12 mouse cellular contexts compared by ENCODE assay signal in genomic region chr12:31380878-31381277, GRCm38 (mm10). TPM values are rescaled to one million over a fixed set of nuclear protein-coding genes. Genes with fewer than 3 reads are reported as not detected.
DNase-seq lines count a peak whose midpoint lies in the region; ATAC-seq and TF ChIP-seq lines count a peak whose summit lies in the region.
"Had no signal": no experiment of that assay in that cellular context is flagged by ENCODE, and none has a peak within 500 bp of the region (broad histone marks: within the 10 kb centered on the region; RNA-seq: fewer than 3 reads in every experiment).

No protein-coding gene starts in this region.

- TF ChIP-seq EP300 in stomach, postnatal 0 days (optimal IDR thresholded peaks at IDR 0.05): no peak

- intact Hi-C loops in heart, postnatal 36 days (cut with DNase I): no loop called here
- intact Hi-C loops in left cerebral cortex, postnatal 10 days (cut with DNase I): no loop called here

- ATAC-seq in heart, embryonic 13.5 days (ENCODE audit: extremely low read depth, insufficient number of reproducible peaks, low FRiP score, low TSS enrichment): no peak; the same call in 1 of the 2 replicates
- peak; percentile 29; the same call in 1 of the 2 replicates for ATAC-seq in stomach, postnatal 0 days (ENCODE audit: low FRiP score, low TSS enrichment)

- DNase-seq in heart, postnatal 36 days: no peak
- DNase-seq in left cerebral cortex, postnatal 10 days (ENCODE audit: extremely low spot score in 1 of 2, low spot score in 2 of 2): peak; percentile 8 to 45
- DNase-seq in left cerebral cortex, adult 18-20 months (ENCODE audit: low spot score in 2 of 2): no peak
- DNase-seq in testis, postnatal 10 days (ENCODE audit: low spot score): peak; percentile 49
- no peak for DNase-seq in testis, postnatal 14 days (ENCODE audit: low spot score)
- peak; percentile 41 for DNase-seq in stomach, postnatal 0 days (ENCODE audit: low spot score)
- DNase-seq in left cerebral cortex, adult 11 months (ENCODE audit: low spot score): no peak
- DNase-seq: cerebellum, adult 9-11 months had no signal

- H3K9ac ChIP-seq in heart, embryonic 13.5 days: no peak overlapping the region
- no peak overlapping the region for H3K9ac ChIP-seq in stomach, postnatal 0 days (ENCODE audit: low read length)
- H3K9ac ChIP-seq: limb, embryonic 15.5 days had no signal

- 0 out of 2 replicates have a peak overlapping the region, but pooled peaks have one; percentile 3 for H3K27ac ChIP-seq in heart, embryonic 13.5 days (replicated peaks)
- no peak overlapping the region for H3K27ac ChIP-seq in stomach, postnatal 0 days (replicated peaks)
- H3K27ac ChIP-seq: limb, embryonic 15.5 days; macrophage had no signal

- no peaks in the 10 kb centered on the region for H3K27me3 ChIP-seq in heart, embryonic 13.5 days (replicated peaks)
- H3K27me3 ChIP-seq in stomach, postnatal 0 days (ENCODE audit: control insufficient read depth, insufficient read depth, low read length): no peaks in the 10 kb centered on the region
- H3K27me3 ChIP-seq: limb, embryonic 15.5 days had no signal

- H3K4me1 ChIP-seq in heart, embryonic 13.5 days: peaks cover 26% of the 10 kb centered on the region
- H3K4me1 ChIP-seq in stomach, postnatal 0 days (replicated peaks; ENCODE audit: control insufficient read depth, insufficient read depth): no peaks in the 10 kb centered on the region; the same call in 1 of the 2 replicates

- no peak overlapping the region for H3K4me3 ChIP-seq in heart, embryonic 13.5 days
- H3K4me3 ChIP-seq in stomach, postnatal 0 days (ENCODE audit: low read depth, low read length): no peak overlapping the region
- H3K4me3 ChIP-seq: limb, embryonic 15.5 days had no signal

- TF ChIP-seq CTCF in stomach, postnatal 0 days (IDR thresholded peaks at IDR 0.05; ENCODE audit: low read depth): no peak

- H3K36me3 ChIP-seq in heart, embryonic 13.5 days: no peaks in the 10 kb centered on the region
- H3K36me3 ChIP-seq in stomach, postnatal 0 days (ENCODE audit: control insufficient read depth, insufficient read depth, low read length): no peaks in the 10 kb centered on the region
- H3K36me3 ChIP-seq: limb, embryonic 15.5 days had no signal

- H3K4me2 ChIP-seq in heart, embryonic 13.5 days: no peak overlapping the region
- H3K4me2 ChIP-seq in stomach, postnatal 0 days (replicated peaks; ENCODE audit: low read depth): no peak overlapping the region
- H3K4me2 ChIP-seq: limb, embryonic 15.5 days had no signal

- H3K9me3 ChIP-seq in heart, embryonic 13.5 days: no peaks in the 10 kb centered on the region
- H3K9me3 ChIP-seq in stomach, postnatal 0 days (ENCODE audit: control insufficient read depth, low read length): no peaks in the 10 kb centered on the region
- H3K9me3 ChIP-seq: limb, embryonic 15.5 days had no signal

- 10% methylated on average over 2 of the region's 2 CpGs for WGBS in heart, embryonic 13.5 days
- WGBS in stomach, postnatal 0 days: 13% methylated on average over 2 of the region's 2 CpGs

RNA-seq across cellular contexts. Expression of gene Slc26a3, which starts 9.8 kb away (rescaled TPM):
- polyA plus RNA-seq in heart, embryonic 13.5 days (2015; fragmentation: Nextera tagmentation; extraction: Ambion mirVana): not detected in 2 replicates
- 1 to 10 TPM; 1.4 to 2.8 TPM for total RNA-seq in heart, postnatal 36 days (2021)
- total RNA-seq in left cerebral cortex, postnatal 10 days (2021): under 1 TPM; 0.11 to 0.20 TPM
- under 1 TPM in 1 of 2 experiments, not detected in 1; 0.30 TPM for total RNA-seq in left cerebral cortex, adult 18-20 months (2021)
- polyA plus RNA-seq in stomach, postnatal 0 days (2015; fragmentation: Nextera tagmentation; extraction: Ambion mirVana): 0.40 and 0.42 TPM in 2 replicates
- total RNA-seq: gastrocnemius, adult 8-10 months had no signal
- polyA plus RNA-seq: macrophage had no signal

RNA-seq across cellular contexts. Expression of gene Dld, which starts 29.6 kb away (rescaled TPM):
- polyA plus RNA-seq in heart, embryonic 13.5 days (2015; fragmentation: Nextera tagmentation; extraction: Ambion mirVana): 179 and 190 TPM in 2 replicates
- 100 to 1,000 TPM; 417 to 433 TPM for total RNA-seq in heart, postnatal 36 days (2021)
- total RNA-seq in left cerebral cortex, postnatal 10 days (2021): 100 to 1,000 TPM; 111 to 119 TPM
- 100 to 1,000 TPM; 106 to 108 TPM for total RNA-seq in left cerebral cortex, adult 18-20 months (2021)
- 108 and 112 TPM in 2 replicates for polyA plus RNA-seq in stomach, postnatal 0 days (2015; fragmentation: Nextera tagmentation; extraction: Ambion mirVana)

Comparison
In these comparisons a context has a peak if more than half of its experiments do, and no peak if none do; other contexts are left out.
1. DNase-seq: peak in left cerebral cortex, postnatal 10 days (2 of 2), testis, postnatal 10 days (single experiment) and stomach, postnatal 0 days (single experiment); none in heart, postnatal 36 days (0 of 2), left cerebral cortex, adult 18-20 months (0 of 2), testis, postnatal 14 days (single experiment) and left cerebral cortex, adult 11 months (single experiment).